Mouse (Mus musculus): ENCODE measurements around the gene Bcas3.

Gene Bcas3

GRCm38 (mm10) chr11:85807353-85807752 lies 454.4 kb downstream of the Bcas3 start:
- DNase-seq: no peak

DNA sequence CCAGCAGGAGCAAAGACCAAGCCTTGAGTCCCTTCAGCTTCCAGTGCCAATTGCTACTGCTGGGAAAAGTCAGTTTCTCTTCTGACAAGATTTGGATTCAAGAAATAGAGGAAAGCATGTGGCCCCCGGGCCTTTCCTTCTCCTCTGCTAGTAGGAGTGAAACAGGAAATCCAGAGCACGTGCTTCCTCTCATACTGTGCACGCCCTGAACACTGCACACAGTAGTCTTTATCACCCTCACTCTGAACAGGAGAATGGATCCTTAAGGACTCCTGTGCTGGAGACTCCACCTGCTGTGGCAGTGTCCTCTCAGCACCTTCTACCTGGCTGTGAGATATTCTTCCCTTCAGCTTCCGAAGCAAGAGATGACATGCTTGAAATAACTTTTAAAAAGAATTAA lies 458.3 kb downstream of the Bcas3 start:
- no peak for DNase-seq

DNA sequence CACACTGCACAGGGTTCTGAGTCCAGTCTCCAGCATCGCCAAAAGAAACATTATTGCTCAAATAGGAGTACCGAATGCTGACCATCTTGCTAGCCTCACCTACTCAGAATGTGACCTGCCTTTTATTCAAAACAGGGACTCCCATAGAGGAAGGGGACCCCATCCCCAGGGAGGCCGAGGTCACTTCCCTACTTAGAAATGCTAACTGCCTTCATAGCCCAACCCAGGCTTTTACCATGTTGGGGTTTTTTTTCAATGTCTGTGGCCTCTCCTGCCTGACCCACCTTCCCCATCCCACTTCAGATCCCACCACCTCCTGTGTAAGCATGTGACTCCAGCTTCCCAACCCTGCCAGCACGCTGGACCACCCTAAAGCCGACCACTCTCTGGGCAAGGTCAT lies 458.7 kb downstream of the Bcas3 start:
- no peak for DNase-seq

GRCm38 (mm10) chr11:85812201-85812966 lies 459.4 kb downstream of the Bcas3 start:
- no peak for DNase-seq

DNA sequence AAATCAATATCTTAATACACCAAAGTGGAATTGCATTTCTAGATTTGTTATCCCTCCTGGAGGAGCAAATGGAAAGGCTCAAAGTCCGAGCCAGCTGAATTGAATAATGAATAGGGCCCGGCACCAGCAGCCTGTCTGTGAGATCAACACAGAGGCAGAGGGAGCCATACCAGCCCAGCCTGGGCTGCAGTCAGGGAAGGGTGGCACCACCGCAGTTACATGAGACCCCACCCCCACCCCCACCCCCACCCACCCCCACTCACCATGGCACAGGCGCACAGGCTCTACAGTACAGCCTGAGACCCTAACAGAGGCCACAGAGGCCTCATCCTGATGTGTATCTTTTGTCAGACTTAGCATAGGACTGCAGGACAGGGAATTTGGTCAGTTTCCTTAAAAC lies 461.7 kb downstream of the Bcas3 start:
- DNase-seq: no peak

DNA sequence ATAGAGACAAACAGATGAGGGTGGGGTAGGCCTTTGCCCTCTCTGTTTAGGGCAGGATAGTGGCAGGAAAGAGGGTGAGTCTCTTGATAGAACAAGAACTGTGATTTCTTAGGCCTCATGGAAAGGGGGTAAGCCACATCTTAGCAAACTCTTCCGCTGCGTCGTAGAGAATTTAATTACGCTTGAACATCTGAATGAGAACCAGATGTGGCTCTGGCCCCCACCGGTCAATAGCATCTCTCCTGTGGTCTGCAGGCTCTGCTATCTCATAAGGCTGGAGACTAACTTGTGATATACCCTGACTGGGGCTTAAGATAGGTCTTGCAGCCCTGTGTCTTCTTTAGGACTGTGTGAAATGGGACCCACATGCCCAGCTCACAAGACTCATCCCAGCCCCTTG lies 463.5 kb downstream of the Bcas3 start:
- DNase-seq: peak; percentile 57

DNA sequence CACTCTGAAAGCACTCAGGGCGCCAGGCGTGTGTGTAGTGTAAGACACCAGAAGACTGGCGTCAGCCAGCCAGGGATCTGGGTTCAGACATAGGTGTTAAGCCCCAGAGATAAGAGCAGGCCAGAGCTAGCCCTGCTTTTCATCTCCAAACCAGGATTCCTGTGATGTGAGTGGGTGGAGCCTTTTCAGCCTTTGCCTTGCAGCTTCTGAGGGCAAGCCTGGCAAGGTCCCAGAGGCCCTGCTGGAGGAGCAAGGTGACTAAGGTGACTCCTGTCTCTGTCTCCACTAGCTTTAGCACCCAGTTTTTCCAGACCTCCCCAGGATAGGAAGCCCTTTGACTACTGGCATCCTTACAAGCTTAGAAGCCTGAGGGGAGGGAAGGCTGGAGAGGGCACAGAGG lies 465.4 kb downstream of the Bcas3 start:
- no peak for DNase-seq

DNA sequence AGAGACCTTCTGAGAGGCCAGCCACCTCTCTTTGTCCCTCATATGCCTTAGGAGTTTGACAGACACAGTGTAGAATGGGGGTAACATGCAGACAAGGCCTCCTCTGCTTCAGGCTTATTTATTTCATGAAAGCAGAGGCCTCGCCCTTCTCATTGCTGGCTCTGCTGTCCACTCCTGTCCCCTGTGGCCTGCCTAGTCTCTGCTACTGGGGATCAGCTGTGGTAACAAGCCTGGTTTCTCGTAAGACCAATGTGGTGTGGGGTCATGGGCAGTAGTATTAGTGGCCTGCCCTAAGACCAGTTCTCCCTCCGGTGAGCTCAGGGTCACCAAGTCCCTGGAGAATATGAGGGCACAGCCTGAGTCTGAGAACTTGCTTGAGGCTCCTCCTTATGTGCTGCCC lies 468.0 kb downstream of the Bcas3 start:
- no peak for DNase-seq

DNA sequence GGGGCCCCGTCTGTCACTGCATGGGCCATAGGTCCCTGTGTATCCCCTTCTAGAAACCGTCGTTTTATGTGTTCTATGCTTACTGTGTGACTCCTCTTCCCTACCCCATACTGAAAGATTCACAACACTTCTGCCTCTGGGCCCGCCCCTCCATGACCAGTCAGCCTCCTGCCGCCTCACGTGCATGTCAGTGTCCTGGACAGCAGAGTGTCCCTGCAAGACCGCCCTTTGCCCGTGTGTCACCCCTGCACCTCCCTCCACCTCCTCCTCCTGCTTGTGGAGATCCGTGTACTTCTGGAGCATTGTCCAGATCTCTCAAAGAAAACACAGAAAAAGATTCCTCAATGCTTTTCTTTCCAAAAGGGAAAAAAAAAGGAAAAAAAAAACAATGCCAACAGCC lies 468.7 kb downstream of the Bcas3 start:
- no peak for DNase-seq

DNA sequence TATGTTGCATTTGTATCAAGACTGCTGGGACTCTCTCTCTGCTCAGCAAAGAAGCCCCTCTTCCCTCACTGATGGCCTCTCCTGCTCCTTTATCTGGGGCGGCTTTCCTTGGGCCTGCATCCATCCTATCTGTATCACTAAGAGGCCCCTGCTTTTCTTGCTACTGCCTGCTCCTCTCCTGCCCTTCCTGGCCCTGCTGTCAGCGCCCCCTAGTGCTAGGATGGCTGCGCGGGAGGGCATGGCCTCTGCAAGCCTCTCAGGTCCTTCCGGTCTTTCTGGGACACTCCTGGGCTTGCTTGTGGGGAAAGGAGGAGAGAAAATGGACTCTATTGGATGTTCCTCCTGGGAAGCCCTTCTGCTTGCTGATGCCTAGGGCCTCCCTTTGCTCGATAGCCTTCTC lies 470.2 kb downstream of the Bcas3 start:
- DNase-seq: peak; percentile 85

- no peak for DNase-seq
These were observed 470.8 kb downstream of the Bcas3 start for GRCm38 (mm10) chr11:85823794-85824193.

- DNase-seq: no peak
These were observed 472.1 kb downstream of the Bcas3 start for GRCm38 (mm10) chr11:85825031-85825430.

DNA sequence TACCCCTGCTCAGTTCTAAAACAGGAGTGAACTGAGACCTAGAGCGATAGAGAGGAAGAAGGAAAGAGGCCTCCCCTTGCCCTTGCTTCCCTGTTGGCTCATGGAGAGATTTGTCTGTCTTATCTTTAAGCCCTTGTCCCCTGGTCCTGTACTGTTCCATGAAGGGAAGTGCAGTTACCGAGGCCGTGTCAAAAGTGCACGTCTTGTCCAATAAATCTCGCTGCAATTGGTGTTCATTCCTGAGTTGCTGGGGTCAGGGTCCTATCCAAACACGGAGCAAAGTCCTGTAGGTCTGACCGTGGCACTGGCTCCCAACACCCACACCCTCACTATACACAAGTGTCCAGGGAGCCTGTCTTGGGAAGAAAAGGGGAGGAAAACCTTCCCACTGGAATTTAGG lies 472.9 kb downstream of the Bcas3 start:
- no peak for DNase-seq

- DNase-seq: peak; percentile 56
These were observed 474.4 kb downstream of the Bcas3 start for GRCm38 (mm10) chr11:85827342-85827741.

- peak; percentile 63 for DNase-seq
These were observed 475.9 kb downstream of the Bcas3 start for GRCm38 (mm10) chr11:85828691-85829519.

- DNase-seq: peak; percentile 79
These were observed 476.8 kb downstream of the Bcas3 start for GRCm38 (mm10) chr11:85829520-85830440.

DNA sequence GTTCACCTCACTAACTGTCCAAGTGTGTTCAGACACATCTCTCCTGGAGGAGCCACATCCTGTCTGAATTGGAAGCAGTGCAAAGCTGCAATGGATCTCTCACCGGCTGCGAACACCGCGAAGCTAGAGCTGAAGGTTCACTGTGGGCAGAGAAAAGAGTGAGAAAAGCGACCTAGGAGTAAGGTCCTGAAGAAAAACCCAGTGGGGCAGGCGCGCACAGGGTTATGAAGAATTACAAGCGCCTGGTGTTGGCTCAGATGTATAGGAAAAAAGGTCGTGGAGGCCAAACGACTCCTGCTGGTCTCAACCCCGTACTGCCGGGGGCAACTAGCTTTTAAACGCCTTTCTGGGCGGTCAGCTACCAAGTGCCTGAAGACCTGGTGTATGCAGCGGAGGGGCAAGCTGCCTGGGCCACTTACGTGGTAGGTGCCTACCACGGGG lies 478.0 kb downstream of the Bcas3 start:
- peak; percentile 77 for DNase-seq

GRCm38 (mm10) chr11:85831656-85832230 lies 478.8 kb downstream of the Bcas3 start:
- DNase-seq: peak; percentile 53

DNA sequence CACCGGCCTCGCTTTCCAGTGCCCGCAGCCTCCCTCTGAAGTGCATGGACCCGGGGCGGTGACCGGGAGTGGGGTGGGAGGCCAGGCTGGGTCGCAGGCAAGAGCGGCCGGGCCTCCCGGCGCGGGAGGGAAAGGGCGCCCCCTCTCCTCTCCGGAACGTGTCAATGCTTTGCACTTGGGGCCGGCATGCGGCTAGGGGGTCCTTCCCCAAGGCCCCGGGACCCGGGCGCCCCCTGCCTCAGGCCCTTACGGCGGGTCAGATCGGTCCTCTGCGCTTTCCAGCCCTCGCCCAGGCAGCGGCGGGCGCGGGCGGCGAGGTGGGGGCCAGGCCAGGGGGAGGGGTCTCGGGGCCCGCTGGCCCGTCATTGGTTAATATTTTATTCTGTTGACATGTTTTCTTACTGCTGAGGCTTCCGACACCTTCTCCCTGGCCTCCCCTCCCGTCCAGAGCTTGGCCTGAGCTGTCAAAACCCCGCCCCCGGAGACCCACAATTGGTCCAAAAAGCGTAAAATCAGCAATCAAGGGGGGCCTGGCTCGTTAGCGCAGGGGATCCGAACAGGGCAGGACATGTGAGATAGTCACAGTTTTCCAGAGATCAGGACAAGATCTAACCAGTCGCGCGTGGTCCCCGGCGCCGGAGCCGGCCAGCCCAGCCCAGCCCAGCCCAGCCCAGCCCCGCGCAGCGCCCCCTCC lies 479.4 kb downstream of the Bcas3 start, which contains the start of gene Tbx2:
Tbx2 (plus strand) TSS at position 321 of the 694 bp plus-strand sequence.
- DNase-seq: peak; percentile 87

DNA sequence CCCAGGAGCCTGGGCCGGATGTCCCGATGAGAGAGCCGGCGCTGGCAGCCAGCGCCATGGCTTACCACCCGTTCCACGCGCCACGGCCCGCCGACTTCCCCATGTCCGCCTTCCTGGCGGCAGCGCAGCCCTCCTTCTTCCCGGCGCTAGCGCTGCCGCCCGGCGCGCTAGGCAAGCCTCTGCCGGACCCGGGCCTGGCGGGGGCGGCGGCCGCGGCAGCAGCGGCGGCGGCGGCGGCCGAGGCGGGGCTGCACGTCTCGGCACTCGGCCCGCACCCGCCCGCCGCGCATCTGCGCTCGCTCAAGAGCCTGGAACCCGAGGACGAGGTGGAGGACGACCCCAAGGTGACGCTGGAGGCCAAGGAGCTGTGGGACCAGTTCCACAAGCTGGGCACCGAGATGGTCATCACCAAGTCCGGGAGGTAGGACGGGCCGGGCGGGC lies 480.1 kb downstream of the Bcas3 start:
- DNase-seq: peak; percentile 69

GRCm38 (mm10) chr11:85833761-85834385 lies 480.9 kb downstream of the Bcas3 start:
- peak; percentile 50 for DNase-seq

Measured in embryo, embryonic 11 days (tissue).